Mouse (Mus musculus) testis, postnatal 10 days (tissue): ENCODE measurements around the gene Svs3a.
"Not testable (repeated sequence)": the region's sequence is repeated elsewhere in the genome, so short reads cannot be mapped to it uniquely, and the experiment has no call there.

Experiments
- DNase-seq: peaks from one replicate; pipeline ENCODE4 v3.0.0; 2021; ENCODE audit warnings: low spot score

The Svs3a gene

DNA sequence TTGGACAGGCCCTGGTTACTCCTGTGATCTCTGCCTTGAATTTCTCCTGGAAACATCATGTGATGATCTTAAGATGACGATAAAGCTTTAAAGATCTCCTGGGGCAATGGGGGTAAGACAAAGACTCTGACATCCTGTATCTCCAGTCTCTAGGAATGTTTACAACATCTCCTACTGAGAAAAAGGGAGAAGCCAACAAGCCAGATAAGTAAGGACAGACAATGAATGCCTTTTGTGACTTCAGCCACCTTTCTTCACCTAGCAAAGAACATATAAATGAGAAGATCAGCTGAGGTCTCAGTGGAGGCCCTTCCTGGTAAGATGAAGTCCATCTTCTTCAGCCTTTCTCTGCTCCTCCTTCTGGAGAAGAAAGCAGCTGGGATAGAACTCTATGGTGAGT lies at the start of gene Svs3a:
Svs3a (plus strand) TSS at position 301 of the 400 bp plus-strand sequence.
- not testable (repeated sequence) for DNase-seq

- DNase-seq = not testable (repeated sequence)
Observed at GRCm38 (mm10) chr2:164256540-164256939, 32.5 kb upstream of the Svs3a start, which contains the start of gene Svs3b. TSS of gene Svs3b (minus strand) at chr2:164256640.

DNA sequence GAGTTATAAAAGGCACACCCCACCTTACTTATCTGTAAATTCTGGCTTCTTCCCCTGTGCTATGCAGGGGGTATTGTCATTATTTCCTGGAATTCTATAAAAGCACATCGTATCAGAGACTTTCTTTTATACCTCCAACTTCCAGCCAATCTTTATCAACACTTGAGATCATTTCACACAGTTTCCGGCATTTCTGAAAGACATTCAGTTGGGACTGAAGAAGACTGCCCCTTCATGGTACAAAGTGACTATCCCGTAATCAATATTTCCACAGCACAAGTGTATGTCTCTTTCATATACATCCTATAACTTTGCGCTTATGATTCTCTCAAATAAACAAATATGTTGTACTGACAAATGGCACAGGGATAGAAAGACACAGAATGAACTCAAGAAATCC lies 10.7 kb upstream of the Svs3a start, which contains the start of gene Svs4:
Svs4 (minus strand) TSS at position 101 of the 400 bp plus-strand sequence.
- no peak for DNase-seq

GRCm38 (mm10) chr2:164312599-164312998 lies 23.5 kb downstream of the Svs3a start:
- no peak for DNase-seq

- not testable (repeated sequence) for DNase-seq
Observed at GRCm38 (mm10) chr2:164315460-164315859, 26.4 kb downstream of the Svs3a start.

DNA sequence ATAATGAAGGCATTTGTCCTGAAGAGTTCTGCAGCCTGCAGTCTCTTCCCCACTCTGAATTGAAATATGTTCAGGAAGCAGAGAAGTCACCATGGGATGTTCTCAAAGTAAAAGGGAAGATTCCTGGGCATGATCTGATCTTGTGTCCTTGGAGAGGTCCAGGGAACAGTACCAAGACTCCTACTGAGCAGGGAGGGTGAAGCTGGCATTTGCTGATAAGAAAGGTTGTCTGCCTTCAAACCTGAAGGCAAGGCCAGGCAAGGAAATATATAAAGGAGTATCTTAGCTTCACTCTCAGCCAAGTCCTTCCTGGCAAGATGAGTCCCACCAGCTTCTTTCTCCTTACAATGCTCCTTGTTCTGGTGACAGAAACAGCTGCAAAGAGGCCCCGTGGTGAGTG lies 27.4 kb downstream of the Svs3a start, which contains the start of gene Svs6:
Svs6 (plus strand) TSS at position 301 of the 400 bp plus-strand sequence.
- not testable (repeated sequence) for DNase-seq

GRCm38 (mm10) chr2:164320983-164321382 lies 31.9 kb downstream of the Svs3a start:
- DNase-seq = no peak

- not testable (repeated sequence) for DNase-seq
Observed at GRCm38 (mm10) chr2:164332440-164332839, 43.4 kb downstream of the Svs3a start, which contains the start of gene Svs5. TSS of gene Svs5 (plus strand) at chr2:164332740.
